Mouse (Mus musculus): ENCODE data around the gene Cradd. TPM values are rescaled to one million over a fixed set of nuclear protein-coding genes. Genes with fewer than 3 reads are reported as not detected.
A peak's percentile ranks its signal among the peaks of the same experiment; 100 is the strongest.

The Cradd gene
- polyA plus RNA-seq, 1 experiment = 16.7 TPM

DNA sequence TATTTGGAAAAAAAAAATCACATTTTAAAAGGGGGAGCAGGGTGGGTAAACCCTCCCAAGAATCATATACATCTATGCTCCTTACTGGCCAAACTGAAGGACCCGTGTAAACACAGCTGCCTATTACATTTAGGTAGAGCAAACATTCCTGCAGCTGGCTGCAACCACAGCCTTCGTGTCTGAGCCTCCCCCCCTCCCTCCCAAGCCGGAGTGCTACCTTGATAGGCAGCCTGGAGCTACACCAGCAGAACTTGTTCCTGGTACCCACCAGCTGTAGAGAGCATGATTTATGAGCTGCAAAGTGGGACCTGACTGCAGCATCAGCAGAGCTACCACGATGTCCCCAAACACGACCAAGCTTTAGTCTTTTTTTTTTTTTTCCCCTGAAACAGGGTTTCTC, 9.9 kb downstream of the Cradd start:
- no peaks in the 10 kb centered on the region for H3K27me3 ChIP-seq (ENCODE audit: control insufficient read depth, insufficient read depth, low read length)
- WGBS = 12% methylated on average over 5 of the region's 5 CpGs
- H3K4me1 ChIP-seq (ENCODE audit: control insufficient read depth, insufficient read depth, insufficient read length, low read length) = peaks cover 10% of the 10 kb centered on the region

DNA sequence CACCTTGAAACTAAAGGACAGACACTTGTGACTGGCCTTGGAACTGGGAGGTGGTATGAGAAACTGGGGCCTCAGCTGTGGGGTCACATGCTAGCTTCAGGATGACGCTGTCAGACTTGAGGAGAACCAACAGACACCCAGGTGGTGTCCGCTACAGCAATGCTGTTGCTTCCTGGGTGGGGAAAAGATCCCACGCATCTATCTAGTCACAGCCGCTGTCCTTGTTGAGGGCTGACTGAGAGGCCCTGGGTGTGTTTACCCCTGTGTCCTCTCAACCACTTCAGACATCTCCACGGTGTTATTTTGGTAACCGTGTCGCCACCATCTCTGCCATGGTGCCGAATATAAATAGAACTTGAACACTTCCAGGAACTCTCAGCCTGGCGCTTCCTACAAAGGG, 10.4 kb downstream of the Cradd start:
- Histone ChIP-seq H3K27ac (ENCODE audit: insufficient read depth, low read depth, low read length) (0 out of 2 replicates have a peak overlapping the region, but pooled peaks have one; percentile 11), H3K36me3 (ENCODE audit: control insufficient read depth, insufficient read depth, low read length) (peaks cover 5% of the 10 kb centered on the region; the same call in 1 of the 2 replicates), H3K27me3 (ENCODE audit: control insufficient read depth, insufficient read depth, low read length) (no peaks in the 10 kb centered on the region), H3K4me1 (ENCODE audit: control insufficient read depth, insufficient read depth, insufficient read length, low read length) (peaks cover 10% of the 10 kb centered on the region), H3K4me3 (ENCODE audit: low read depth, low read length) (no peak overlapping the region)
- TF ChIP-seq CTCF (IDR thresholded peaks at IDR 0.05; ENCODE audit: extremely low read depth, insufficient read length, insufficient replicate concordance, low read depth, low read length) = no peak
- TF ChIP-seq POLR2A (IDR thresholded peaks at IDR 0.05; ENCODE audit: low read depth, low read length) = no peak
- WGBS = 51% methylated on average over 9 of the region's 9 CpGs

More for the DNA sequence above, 9.9 kb downstream of the Cradd start:
- TF ChIP-seq CTCF (IDR thresholded peaks at IDR 0.05; ENCODE audit: extremely low read depth, insufficient read length, insufficient replicate concordance, low read depth, low read length) (no peak), POLR2A (IDR thresholded peaks at IDR 0.05; ENCODE audit: low read depth, low read length) (no peak)
- Histone ChIP-seq H3K4me3 (ENCODE audit: low read depth, low read length) (no peak overlapping the region), H3K27ac (ENCODE audit: insufficient read depth, low read depth, low read length) (no peak overlapping the region), H3K36me3 (ENCODE audit: control insufficient read depth, insufficient read depth, low read length) (peaks cover 5% of the 10 kb centered on the region; the same call in 1 of the 2 replicates)

DNA sequence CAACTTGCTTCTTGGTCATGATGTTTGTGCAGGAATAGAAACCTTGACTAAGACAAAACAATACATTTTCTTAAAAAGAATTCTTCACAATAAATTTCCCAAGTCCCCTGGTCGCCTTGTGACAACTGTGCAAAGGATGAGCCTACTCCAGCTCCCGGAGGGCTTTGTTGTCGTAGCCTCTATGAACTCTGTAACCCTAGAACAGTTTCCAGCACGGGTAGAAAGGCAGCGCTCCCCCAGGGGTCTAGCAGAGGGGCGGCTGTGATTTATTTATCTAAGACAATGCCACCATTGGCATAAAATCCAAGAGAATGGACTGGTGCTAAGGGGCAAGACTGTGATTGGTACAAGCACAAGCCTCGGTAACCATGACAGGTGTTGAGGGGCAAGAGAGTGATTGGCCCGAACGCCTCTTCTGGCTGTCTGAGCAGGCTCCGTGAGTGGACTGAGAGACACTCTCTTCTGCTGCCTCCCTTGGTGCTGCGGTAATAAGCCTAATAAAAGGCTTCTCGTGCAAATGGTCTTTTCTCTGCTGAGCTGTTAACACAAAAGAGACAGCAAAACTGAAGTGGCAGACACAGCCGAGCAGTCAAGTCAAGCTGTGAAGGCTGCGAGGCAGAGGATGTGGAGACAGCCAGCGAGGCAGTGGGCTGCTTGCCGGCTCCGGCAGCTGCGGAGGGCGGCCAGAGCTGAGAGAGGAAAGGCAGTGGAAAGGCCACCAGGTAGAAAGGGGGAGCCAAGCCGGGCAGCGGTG, 13.1 kb downstream of the Cradd start:
- TF ChIP-seq CTCF (IDR thresholded peaks at IDR 0.05; ENCODE audit: extremely low read depth, insufficient read length, insufficient replicate concordance, low read depth, low read length) = no peak
- TF ChIP-seq POLR2A (IDR thresholded peaks at IDR 0.05; ENCODE audit: low read depth, low read length) = no peak
- no peak overlapping the region for H3K27ac ChIP-seq (ENCODE audit: insufficient read depth, low read depth, low read length)
- H3K4me3 ChIP-seq (ENCODE audit: low read depth, low read length) = no peak overlapping the region
- no peaks in the 10 kb centered on the region for H3K27me3 ChIP-seq (ENCODE audit: control insufficient read depth, insufficient read depth, low read length)
- peaks cover 2% of the 10 kb centered on the region; the same call in 1 of the 2 replicates for H3K36me3 ChIP-seq (ENCODE audit: control insufficient read depth, insufficient read depth, low read length)
- 95% methylated on average over 21 of the region's 21 CpGs for WGBS
- peaks cover 12% of the 10 kb centered on the region for H3K4me1 ChIP-seq (ENCODE audit: control insufficient read depth, insufficient read depth, insufficient read length, low read length)

- H3K27me3 ChIP-seq (ENCODE audit: control insufficient read depth, insufficient read depth, low read length) = no peaks in the 10 kb centered on the region
- no peak overlapping the region for H3K27ac ChIP-seq (ENCODE audit: insufficient read depth, low read depth, low read length)
- H3K36me3 ChIP-seq (ENCODE audit: control insufficient read depth, insufficient read depth, low read length) = no peaks in the 10 kb centered on the region; the same call in 1 of the 2 replicates
- no peak for TF ChIP-seq CTCF (IDR thresholded peaks at IDR 0.05; ENCODE audit: extremely low read depth, insufficient read length, insufficient replicate concordance, low read depth, low read length)
- no peak for TF ChIP-seq POLR2A (IDR thresholded peaks at IDR 0.05; ENCODE audit: low read depth, low read length)
- WGBS = 89% methylated on average over 13 of the region's 13 CpGs
- H3K4me1 ChIP-seq (ENCODE audit: control insufficient read depth, insufficient read depth, insufficient read length, low read length) = peaks cover 6% of the 10 kb centered on the region
- H3K4me3 ChIP-seq (ENCODE audit: low read depth, low read length) = no peak overlapping the region
Measured at GRCm38 (mm10) chr10:95309412-95310322, 14.3 kb downstream of the Cradd start.

DNA sequence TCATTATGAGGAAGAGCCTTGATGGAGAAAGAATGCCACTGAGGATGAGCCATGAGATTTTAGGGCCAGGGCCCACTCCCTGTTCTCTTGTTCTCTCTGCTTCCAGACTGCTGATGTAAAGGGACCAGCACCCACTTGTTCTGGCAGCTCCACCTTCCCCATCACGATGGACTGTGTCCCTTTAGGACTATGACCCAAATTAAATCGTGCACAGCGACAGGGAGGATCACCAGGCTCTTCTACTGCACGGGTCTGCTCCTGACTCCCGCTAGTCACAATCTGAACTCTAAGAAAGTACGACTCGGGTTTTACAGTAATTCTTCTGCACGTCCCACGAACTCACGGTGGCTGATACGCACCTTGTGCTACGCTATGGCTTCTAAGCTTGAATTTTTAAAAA, 14.9 kb downstream of the Cradd start:
- TF ChIP-seq POLR2A (IDR thresholded peaks at IDR 0.05; ENCODE audit: low read depth, low read length) (no peak), CTCF (IDR thresholded peaks at IDR 0.05; ENCODE audit: extremely low read depth, insufficient read length, insufficient replicate concordance, low read depth, low read length) (no peak)
- Histone ChIP-seq H3K36me3 (ENCODE audit: control insufficient read depth, insufficient read depth, low read length) (no peaks in the 10 kb centered on the region; the same call in 1 of the 2 replicates), H3K4me1 (ENCODE audit: control insufficient read depth, insufficient read depth, insufficient read length, low read length) (peaks cover 8% of the 10 kb centered on the region), H3K27me3 (ENCODE audit: control insufficient read depth, insufficient read depth, low read length) (no peaks in the 10 kb centered on the region), H3K4me3 (ENCODE audit: low read depth, low read length) (no peak overlapping the region), H3K27ac (ENCODE audit: insufficient read depth, low read depth, low read length) (no peak overlapping the region)
- WGBS = 83% methylated on average over 12 of the region's 12 CpGs

GRCm38 (mm10) chr10:95307916-95308315, 16.0 kb downstream of the Cradd start:
- H3K27ac ChIP-seq (ENCODE audit: insufficient read depth, low read depth, low read length) = no peak overlapping the region
- WGBS = 90% methylated on average over 5 of the region's 5 CpGs
- peak; percentile 11; the same call in 1 of the 2 replicates for TF ChIP-seq CTCF (IDR thresholded peaks at IDR 0.05; ENCODE audit: extremely low read depth, insufficient read length, insufficient replicate concordance, low read depth, low read length)
- no peak for TF ChIP-seq POLR2A (IDR thresholded peaks at IDR 0.05; ENCODE audit: low read depth, low read length)

More at GRCm38 (mm10) chr10:95307916-95308315, 16.0 kb downstream of the Cradd start:
- no peaks in the 10 kb centered on the region for H3K27me3 ChIP-seq (ENCODE audit: control insufficient read depth, insufficient read depth, low read length)
- H3K36me3 ChIP-seq (ENCODE audit: control insufficient read depth, insufficient read depth, low read length) = no peaks in the 10 kb centered on the region; the same call in 1 of the 2 replicates
- peaks cover 4% of the 10 kb centered on the region; the same call in 1 of the 2 replicates for H3K4me1 ChIP-seq (ENCODE audit: control insufficient read depth, insufficient read depth, insufficient read length, low read length)
- H3K4me3 ChIP-seq (ENCODE audit: low read depth, low read length) = no peak overlapping the region

All from small intestine, adult 2 months (tissue).